1 mouse cellular context compared by ENCODE assay signal in genomic region chr3:63928878-63929859, GRCm38 (mm10).
TF ChIP-seq lines count a peak whose summit lies in the region.

Gene E130311K13Rik, minus strand, starts transcription at chr3:63929472.

TF ChIP-seq in CH12.LX, 34 proteins besides CTCF, POLR2A, EP300 and RAD21 (continued from another document):
- TF ChIP-seq USF2 (conservative IDR thresholded peaks at IDR 0.05; ENCODE audit: low read depth, low read length) (no peak), MEF2A (IDR thresholded peaks at IDR 0.05; ENCODE audit: borderline replicate concordance, low read depth, low read length) (no peak), ZMIZ1 (IDR thresholded peaks at IDR 0.05; ENCODE audit: low read depth, low read length) (peak; percentile 42; the same call in 1 of the 2 replicates), MYC (IDR thresholded peaks at IDR 0.05; ENCODE audit: low read depth, low read length) (0 out of 2 replicates have a peak, but pooled peaks have one; percentile 19), PAX5 (IDR thresholded peaks at IDR 0.05; ENCODE audit: low read length) (no peak)
